Mouse (Mus musculus): ENCODE data around the gene Ifi47. TPM values are rescaled to one million over a fixed set of nuclear protein-coding genes. Genes with fewer than 3 reads are reported as not detected.
A peak's percentile ranks its signal among the peaks of the same experiment; 100 is the strongest.
"Not testable (repeated sequence)": the region's sequence is repeated elsewhere in the genome, so short reads cannot be mapped to it uniquely, and the experiment has no call there.

Ifi47 gene
- polyA plus RNA-seq (2012; rRNA removed): 1.7 and 2.0 TPM in 2 replicates

GRCm38 (mm10) chr11:49076001-49076757, at the start of gene Ifi47:
Gene Ifi47 (plus strand): TSS chr11:49076587.
- DNase-seq (ENCODE audit: extremely low spot score in 1 of 2, low spot score in 1 of 2): not testable (repeated sequence)

- DNase-seq (ENCODE audit: extremely low spot score in 1 of 2, low spot score in 1 of 2): not testable (repeated sequence)
These were observed 26.3 kb upstream of the Ifi47 start for GRCm38 (mm10) chr11:49050064-49050463.

GRCm38 (mm10) chr11:49051093-49051891, 25.1 kb upstream of the Ifi47 start, which contains the start of gene 9930111J21Rik2:
Gene 9930111J21Rik2 (minus strand): TSS chr11:49051242.
- DNase-seq (ENCODE audit: extremely low spot score in 1 of 2, low spot score in 1 of 2): not testable (repeated sequence)

- not testable (repeated sequence) for DNase-seq (ENCODE audit: extremely low spot score in 1 of 2, low spot score in 1 of 2)
These were observed 24.5 kb upstream of the Ifi47 start for GRCm38 (mm10) chr11:49051894-49052293.

GRCm38 (mm10) chr11:49060061-49060460, 16.3 kb upstream of the Ifi47 start:
- DNase-seq (ENCODE audit: extremely low spot score in 1 of 2, low spot score in 1 of 2): not testable (repeated sequence)

- not testable (repeated sequence) for DNase-seq (ENCODE audit: extremely low spot score in 1 of 2, low spot score in 1 of 2)
These were observed 14.5 kb upstream of the Ifi47 start for GRCm38 (mm10) chr11:49061865-49062264.

GRCm38 (mm10) chr11:49063713-49064469, 12.5 kb upstream of the Ifi47 start, which contains the start of gene Tgtp2:
Gene Tgtp2 (minus strand): TSS chr11:49064206.
- not testable (repeated sequence) for DNase-seq (ENCODE audit: extremely low spot score in 1 of 2, low spot score in 1 of 2)

- DNase-seq (ENCODE audit: extremely low spot score in 1 of 2, low spot score in 1 of 2): no peak
These were observed 8.0 kb upstream of the Ifi47 start for GRCm38 (mm10) chr11:49068358-49068757.

GRCm38 (mm10) chr11:49077012-49077411, 625 bp downstream of the Ifi47 start:
- no peak for DNase-seq (ENCODE audit: extremely low spot score in 1 of 2, low spot score in 1 of 2)

GRCm38 (mm10) chr11:49078719-49079118, 2.3 kb downstream of the Ifi47 start:
- DNase-seq (ENCODE audit: extremely low spot score in 1 of 2, low spot score in 1 of 2): no peak

- DNase-seq (ENCODE audit: extremely low spot score in 1 of 2, low spot score in 1 of 2): no peak
These were observed 4.2 kb downstream of the Ifi47 start for GRCm38 (mm10) chr11:49080636-49081035.

GRCm38 (mm10) chr11:49081356-49081755, 5.0 kb downstream of the Ifi47 start:
- DNase-seq (ENCODE audit: extremely low spot score in 1 of 2, low spot score in 1 of 2): no peak

- no peak for DNase-seq (ENCODE audit: extremely low spot score in 1 of 2, low spot score in 1 of 2)
These were observed 5.5 kb downstream of the Ifi47 start for GRCm38 (mm10) chr11:49081886-49082285.

GRCm38 (mm10) chr11:49083146-49083545, 6.8 kb downstream of the Ifi47 start:
- peak; percentile 32 to 34 for DNase-seq (ENCODE audit: extremely low spot score in 1 of 2, low spot score in 1 of 2)

- no peak for DNase-seq (ENCODE audit: extremely low spot score in 1 of 2, low spot score in 1 of 2)
These were observed 7.4 kb downstream of the Ifi47 start for GRCm38 (mm10) chr11:49083808-49084207.

- no peak for DNase-seq (ENCODE audit: extremely low spot score in 1 of 2, low spot score in 1 of 2)
These were observed 8.0 kb downstream of the Ifi47 start for GRCm38 (mm10) chr11:49084385-49084784.

GRCm38 (mm10) chr11:49084875-49085274, 8.5 kb downstream of the Ifi47 start:
- no peak for DNase-seq (ENCODE audit: extremely low spot score in 1 of 2, low spot score in 1 of 2)

GRCm38 (mm10) chr11:49086858-49087361, 10.5 kb downstream of the Ifi47 start:
- no peak for DNase-seq (ENCODE audit: extremely low spot score in 1 of 2, low spot score in 1 of 2)

- no peak for DNase-seq (ENCODE audit: extremely low spot score in 1 of 2, low spot score in 1 of 2)
These were observed 11.6 kb downstream of the Ifi47 start for GRCm38 (mm10) chr11:49087830-49088616.

Measured in frontal cortex, adult 2 months (tissue).